Mouse (Mus musculus) kidney, embryonic 14.5 days (tissue): ENCODE data around the gene Nme7. TPM values are rescaled to one million over a fixed set of nuclear protein-coding genes. Genes with fewer than 3 reads are reported as not detected.

Experiments
- ATAC-seq: fragments of 200-750 bp; cut with Nextera tagmentation; 2 replicates; pipeline ENCODE4 v1.8.0; 2017; ENCODE audit warnings: moderate number of reproducible peaks, mild to moderate bottlenecking, moderate TSS enrichment, moderate library complexity; ENCODE audit not compliant: low FRiP score, low TSS enrichment
- H3K27ac ChIP-seq: fragments of 300-500 bp; sonication (generic); 2 replicates; pipeline ENCODE4 v1.5.1; 2014; ENCODE audit warnings: low read depth, mild to moderate bottlenecking, low read length, moderate library complexity, mixed read lengths
- H3K27me3 ChIP-seq: fragments of 300-500 bp; sonication (generic); 2 replicates; pipeline ENCODE4 v1.6.1; 2014; ENCODE audit warnings: mild to moderate bottlenecking, low read length; ENCODE audit not compliant: control insufficient read depth, insufficient read depth
- H3K36me3 ChIP-seq: fragments of 300-500 bp; sonication (generic); 2 replicates; pipeline ENCODE4 v1.6.1; 2014; ENCODE audit warnings: low read length, mixed read lengths; ENCODE audit not compliant: control insufficient read depth, insufficient read depth
- H3K4me1 ChIP-seq: fragments of 300-500 bp; sonication (generic); 2 replicates; pipeline ENCODE4 v1.6.1; 2014; ENCODE audit warnings: low read length, mixed read lengths; ENCODE audit not compliant: control insufficient read depth, insufficient read depth
- H3K4me2 ChIP-seq: fragments of 300-500 bp; sonication (generic); replicated peaks from 2 replicates; pipeline ENCODE4 v1.6.1; 2014; ENCODE audit warnings: low read depth, mild to moderate bottlenecking, low read length
- H3K4me3 ChIP-seq: fragments of 300-500 bp; sonication (generic); 2 replicates; pipeline ENCODE4 v1.5.1; 2014; ENCODE audit warnings: mild to moderate bottlenecking, low read length
- H3K9ac ChIP-seq: fragments of 300-500 bp; sonication (generic); 2 replicates; pipeline ENCODE4 v1.6.1; 2014; ENCODE audit warnings: low read depth, mild to moderate bottlenecking, low read length, moderate library complexity
- H3K9me3 ChIP-seq: fragments of 300-500 bp; sonication (generic); 2 replicates; pipeline ENCODE4 v1.6.1; 2016; ENCODE audit warnings: low read length; ENCODE audit not compliant: control insufficient read depth
- WGBS: fragments of 180-500 bp; shearing (Covaris S2); extraction: QIAGEN DNeasy Blood & Tissue Kit; methylation state at CpG from one replicate; pipeline ENCODE4 v1.1.7; 2014; 5-methylcytosine and 5-hydroxymethylcytosine counted together
- polyA plus RNA-seq: library from polyadenylated mRNA; unstranded; fragments of >200 nt; fragmentation: Nextera tagmentation; extraction: Ambion mirVana; gene quantifications from 2 replicates; pipeline ENCODE4 v1.2.1, GENCODE M21; 2014

Nme7 gene
- polyA plus RNA-seq, 1 experiment from 2014 or later = 47.9 TPM

DNA sequence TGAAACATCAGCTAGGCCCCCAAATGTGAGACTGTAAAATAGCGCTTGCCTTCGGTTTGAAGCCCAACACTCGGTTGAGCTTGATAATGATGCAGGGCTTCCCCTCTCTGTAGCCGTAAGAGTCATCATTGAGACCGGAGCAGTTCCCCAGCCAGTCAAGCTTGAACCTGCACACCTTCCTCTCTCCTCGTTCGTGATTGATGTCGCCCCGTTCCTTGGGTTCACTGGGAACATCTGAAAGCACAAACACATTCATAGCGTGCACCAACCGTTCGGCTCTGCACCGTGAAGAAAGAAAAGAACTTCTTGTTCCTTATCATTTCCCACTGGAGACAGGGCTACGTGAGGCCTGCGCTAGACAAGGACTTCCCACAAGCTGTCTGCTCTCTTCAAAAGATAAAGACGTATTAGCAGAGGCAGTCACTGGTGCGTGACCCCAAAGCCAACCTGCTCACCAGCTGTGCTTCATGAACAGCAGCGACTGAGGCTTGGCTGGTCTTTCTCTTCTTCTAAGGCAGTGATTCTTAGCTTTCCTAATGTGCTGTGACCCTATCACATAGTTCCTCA, 137.6 kb downstream of the Nme7 start:
- Histone ChIP-seq H3K4me1 (no peaks in the 10 kb centered on the region), H3K9ac (no peak overlapping the region), H3K4me3 (no peak overlapping the region), H3K9me3 (no peaks in the 10 kb centered on the region), H3K27ac (no peak overlapping the region), H3K36me3 (peaks cover 41% of the 10 kb centered on the region; the same call in 1 of the 2 replicates), H3K27me3 (no peaks in the 10 kb centered on the region), H3K4me2 (no peak overlapping the region)
- WGBS = 49% methylated on average over 18 of the region's 18 CpGs
- ATAC-seq = no peak

DNA sequence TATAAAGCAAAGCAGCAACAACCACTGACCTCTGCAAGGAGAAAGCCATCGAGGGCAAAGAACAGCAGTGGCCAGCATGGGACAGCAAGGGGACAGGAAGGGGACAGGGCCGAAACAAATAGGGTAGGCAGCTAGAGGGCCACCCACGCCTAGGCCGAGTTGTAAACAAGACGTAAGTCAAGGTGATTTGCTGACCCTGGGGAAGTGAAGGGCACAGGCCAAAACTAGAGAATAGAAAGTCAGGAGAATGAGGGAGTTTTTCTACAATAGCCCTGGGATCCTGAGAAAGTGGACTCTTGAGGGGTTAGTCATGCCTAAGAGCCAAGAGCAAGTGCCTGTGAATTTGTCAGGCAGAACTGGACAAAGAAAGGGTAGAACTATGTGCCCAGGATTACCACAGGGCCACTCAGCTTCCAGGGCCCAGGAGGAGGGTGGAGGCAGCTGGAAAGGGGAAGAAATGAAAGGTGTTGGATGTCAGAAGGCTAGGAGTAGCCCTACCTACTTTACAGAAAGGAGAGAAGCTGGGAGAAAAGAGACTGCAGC, 141.8 kb downstream of the Nme7 start:
- H3K4me3 ChIP-seq = no peak overlapping the region
- no peak overlapping the region for H3K4me2 ChIP-seq
- H3K4me1 ChIP-seq = no peaks in the 10 kb centered on the region
- peaks cover 22% of the 10 kb centered on the region; the same call in 1 of the 2 replicates for H3K36me3 ChIP-seq
- H3K27me3 ChIP-seq = no peaks in the 10 kb centered on the region
- H3K9ac ChIP-seq = no peak overlapping the region
- WGBS = 58% methylated on average over 5 of the region's 5 CpGs
- no peak for ATAC-seq
- no peak overlapping the region for H3K27ac ChIP-seq
- H3K9me3 ChIP-seq = no peaks in the 10 kb centered on the region

DNA sequence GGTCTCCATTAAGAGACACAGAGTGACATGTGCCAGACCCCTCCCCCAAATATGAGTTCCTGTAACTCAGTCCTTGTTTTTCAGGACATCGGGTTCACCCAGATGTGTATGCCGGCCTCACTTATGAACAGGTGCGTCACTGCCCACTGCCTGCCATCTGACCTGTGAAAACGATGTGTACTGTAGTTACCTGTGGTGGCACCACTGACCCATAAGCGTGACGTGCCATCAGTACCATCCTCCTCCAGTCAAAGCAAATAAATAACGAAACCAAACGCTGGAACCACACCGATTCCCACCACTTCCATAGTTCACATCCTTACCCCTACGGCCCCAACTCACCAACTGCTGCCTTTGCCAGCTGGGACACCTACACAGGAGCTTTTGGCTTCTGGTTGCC, 142.6 kb downstream of the Nme7 start:
- WGBS = 78% methylated on average over 10 of the region's 10 CpGs
- H3K9ac ChIP-seq = no peak overlapping the region
- no peak overlapping the region for H3K4me3 ChIP-seq
- H3K4me1 ChIP-seq = no peaks in the 10 kb centered on the region
- H3K4me2 ChIP-seq = no peak overlapping the region
- H3K9me3 ChIP-seq = no peaks in the 10 kb centered on the region
- H3K27ac ChIP-seq = no peak overlapping the region
- peak; percentile 40; the same call in 1 of the 2 replicates for ATAC-seq
- peaks cover 22% of the 10 kb centered on the region; the same call in 1 of the 2 replicates for H3K36me3 ChIP-seq
- no peaks in the 10 kb centered on the region for H3K27me3 ChIP-seq

DNA sequence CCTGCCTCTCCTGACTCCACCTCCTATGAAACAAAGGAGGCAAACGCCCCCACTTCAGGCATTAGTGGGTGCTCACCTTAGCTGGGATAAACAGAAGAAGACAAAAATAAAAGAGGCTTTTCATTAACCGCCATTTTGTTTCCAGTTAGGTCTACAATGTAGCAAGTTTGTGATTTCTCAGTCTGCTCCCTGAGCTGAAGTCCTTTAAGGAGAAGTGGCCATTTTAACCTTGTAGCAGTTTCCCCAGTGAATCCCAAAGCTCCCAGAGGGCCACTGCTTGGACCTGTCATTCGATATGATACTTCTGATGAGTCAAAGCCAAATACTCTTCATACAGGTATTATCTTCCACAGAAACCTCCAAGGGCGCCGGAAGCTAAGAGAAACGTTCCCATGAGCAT, 143.6 kb downstream of the Nme7 start:
- Histone ChIP-seq H3K27ac (no peak overlapping the region), H3K36me3 (peaks cover 18% of the 10 kb centered on the region), H3K4me3 (no peak overlapping the region), H3K9me3 (no peaks in the 10 kb centered on the region), H3K27me3 (no peaks in the 10 kb centered on the region), H3K4me1 (no peaks in the 10 kb centered on the region), H3K9ac (no peak overlapping the region), H3K4me2 (no peak overlapping the region)
- 94% methylated on average over 6 of the region's 6 CpGs for WGBS
- no peak for ATAC-seq

DNA sequence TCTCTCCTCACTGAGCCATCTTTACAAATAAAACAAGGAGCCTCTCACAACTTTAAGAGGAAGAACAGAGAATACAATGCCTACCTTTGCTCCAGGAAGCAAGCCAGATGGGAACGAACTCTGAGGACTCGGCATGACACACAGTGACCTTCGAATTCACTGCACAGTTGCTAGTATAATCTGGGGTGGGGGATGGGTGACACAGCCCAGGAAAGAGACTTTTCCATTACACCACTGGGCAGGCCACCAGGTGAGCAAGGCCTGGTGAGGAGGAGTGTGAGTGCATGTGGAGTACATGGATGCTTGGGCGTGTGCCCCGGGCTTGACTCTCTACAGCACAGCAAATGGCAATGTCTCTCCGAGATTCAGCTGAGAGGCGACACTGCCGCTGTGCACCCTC, 145.7 kb downstream of the Nme7 start:
- no peak overlapping the region for H3K9ac ChIP-seq
- H3K27me3 ChIP-seq = no peaks in the 10 kb centered on the region
- peaks cover 11% of the 10 kb centered on the region for H3K36me3 ChIP-seq
- 88% methylated on average over 8 of the region's 8 CpGs for WGBS
- H3K4me1 ChIP-seq = peaks cover 1% of the 10 kb centered on the region; the same call in 1 of the 2 replicates
- H3K4me3 ChIP-seq = no peak overlapping the region
- ATAC-seq = no peak
- H3K4me2 ChIP-seq = no peak overlapping the region
- no peak overlapping the region for H3K27ac ChIP-seq
- H3K9me3 ChIP-seq = no peaks in the 10 kb centered on the region

DNA sequence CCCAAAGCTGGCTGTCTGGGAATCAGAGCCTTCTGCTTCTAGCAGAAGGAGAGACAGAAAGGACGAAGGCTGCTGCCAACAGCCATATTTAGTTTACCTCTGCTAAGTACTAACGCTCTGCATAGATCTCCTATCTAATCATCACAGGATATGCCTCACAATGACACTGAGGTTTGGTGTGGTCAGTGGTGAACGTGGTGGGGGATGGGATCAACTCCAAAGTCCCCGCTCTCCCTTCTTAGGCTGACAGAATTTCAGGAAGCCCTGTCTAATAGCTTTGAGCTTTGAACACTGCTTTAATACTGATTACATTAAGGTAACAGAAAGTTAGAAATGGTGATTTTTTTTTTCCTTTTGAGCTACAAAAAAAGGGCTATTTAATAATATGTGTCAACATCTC, 146.3 kb downstream of the Nme7 start:
- Histone ChIP-seq H3K4me1 (peaks cover 6% of the 10 kb centered on the region; the same call in 1 of the 2 replicates), H3K36me3 (peaks cover 11% of the 10 kb centered on the region), H3K27me3 (peaks cover 2% of the 10 kb centered on the region; the same call in 1 of the 2 replicates), H3K4me2 (no peak overlapping the region), H3K9me3 (no peaks in the 10 kb centered on the region), H3K27ac (no peak overlapping the region), H3K9ac (no peak overlapping the region), H3K4me3 (no peak overlapping the region)
- 84% methylated on average over 4 of the region's 4 CpGs for WGBS
- ATAC-seq = no peak

DNA sequence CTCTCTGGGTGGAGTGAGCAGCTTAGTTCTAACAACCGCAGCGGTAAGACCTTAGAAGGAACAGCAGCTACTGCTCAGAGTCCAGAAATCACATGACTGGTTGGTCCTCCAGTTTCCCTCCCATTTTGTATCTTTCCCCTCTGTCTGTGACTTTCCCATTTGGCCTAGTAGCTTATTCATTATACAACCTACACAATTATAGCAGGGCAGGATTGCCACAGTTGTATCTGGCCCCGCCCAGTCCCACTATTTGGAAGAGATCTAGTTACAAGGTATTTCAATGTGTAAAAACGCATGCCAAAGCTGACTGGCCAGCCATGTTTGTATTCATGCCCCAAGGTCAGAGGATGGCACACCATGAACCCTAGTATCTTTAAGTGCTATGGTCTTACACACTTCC, 146.7 kb downstream of the Nme7 start:
- Histone ChIP-seq H3K4me1 (peaks cover 6% of the 10 kb centered on the region; the same call in 1 of the 2 replicates), H3K4me2 (no peak overlapping the region), H3K27me3 (peaks cover 4% of the 10 kb centered on the region; the same call in 1 of the 2 replicates), H3K4me3 (no peak overlapping the region), H3K9ac (no peak overlapping the region), H3K9me3 (no peaks in the 10 kb centered on the region), H3K36me3 (peaks cover 11% of the 10 kb centered on the region), H3K27ac (no peak overlapping the region)
- ATAC-seq = no peak
- 84% methylated on average over 4 of the region's 4 CpGs for WGBS

DNA sequence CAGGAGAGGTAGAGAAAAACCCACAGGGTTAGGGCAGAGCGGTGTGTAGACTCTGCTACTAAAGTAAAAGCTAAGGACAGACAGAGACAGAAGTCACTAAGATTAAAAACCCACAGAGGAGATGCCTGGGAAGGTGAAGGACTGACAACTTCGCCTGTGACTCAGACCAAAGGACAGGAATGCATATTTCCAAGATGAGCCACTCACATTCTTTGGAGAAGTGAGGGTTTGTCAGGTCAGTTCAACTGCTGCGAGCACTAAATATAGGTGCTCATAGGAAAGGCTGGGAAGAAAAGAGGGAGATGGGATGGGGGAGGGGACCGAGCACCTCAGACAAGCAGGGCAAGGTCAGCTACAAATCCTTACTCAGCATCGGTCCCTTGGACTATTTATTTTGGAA, 147.4 kb downstream of the Nme7 start:
- Histone ChIP-seq H3K9me3 (no peaks in the 10 kb centered on the region), H3K4me3 (no peak overlapping the region), H3K9ac (no peak overlapping the region), H3K36me3 (peaks cover 6% of the 10 kb centered on the region), H3K27me3 (peaks cover 11% of the 10 kb centered on the region), H3K4me1 (peaks cover 9% of the 10 kb centered on the region; the same call in 1 of the 2 replicates), H3K4me2 (no peak overlapping the region), H3K27ac (no peak overlapping the region)
- WGBS = 70% methylated on average over 5 of the region's 5 CpGs
- no peak for ATAC-seq

DNA sequence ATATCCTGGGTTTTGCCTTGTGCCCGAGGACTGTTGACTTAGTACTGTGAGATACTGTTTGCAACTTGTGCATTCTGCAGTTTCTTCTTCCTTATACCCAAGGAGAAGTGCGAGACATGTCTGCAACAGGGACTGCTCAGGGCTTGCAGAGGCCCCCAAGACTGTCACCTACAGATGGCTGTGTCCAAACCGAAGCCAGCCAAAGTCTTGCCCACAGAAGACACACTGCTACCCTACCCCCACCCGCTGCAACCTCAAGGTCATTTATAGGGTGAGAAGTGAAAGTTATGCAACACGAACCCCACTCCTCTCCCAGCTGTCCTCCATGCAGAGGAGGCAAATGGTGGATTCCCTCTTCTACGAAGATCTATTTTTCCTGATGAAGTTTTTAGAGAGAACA, 148.7 kb downstream of the Nme7 start:
- Histone ChIP-seq H3K4me3 (no peak overlapping the region), H3K9me3 (no peaks in the 10 kb centered on the region), H3K36me3 (peaks cover 5% of the 10 kb centered on the region), H3K27ac (no peak overlapping the region), H3K27me3 (peaks cover 16% of the 10 kb centered on the region), H3K4me1 (peaks cover 11% of the 10 kb centered on the region; the same call in 1 of the 2 replicates), H3K9ac (no peak overlapping the region), H3K4me2 (no peak overlapping the region)
- WGBS = 79% methylated on average over 6 of the region's 6 CpGs
- no peak for ATAC-seq
